Mouse (Mus musculus): ENCODE measurements at regions not wholly inside any gene's neighbourhood (a gene's known extent, or its start where the extent isn't known, plus 50 kb on each side); places are given as distances from the start of the nearest gene placed in this dataset.
A peak's percentile ranks its signal among the peaks of the same experiment; 100 is the strongest.

GRCm38 (mm10) chr14:25295688-25296350 lies 163.2 kb upstream of the Zmiz1 start:
- no peaks in the 10 kb centered on the region for H3K27me3 ChIP-seq (ENCODE audit: insufficient read depth, low read length)
- no peak overlapping the region for H3K4me2 ChIP-seq (ENCODE audit: low read depth, low read length, poor library complexity, severe bottlenecking)
- ATAC-seq (ENCODE audit: low FRiP score) (no peak), DNase-seq (ENCODE audit: low spot score) (no peak)
- H3K9ac ChIP-seq (replicated peaks; ENCODE audit: low read length, poor library complexity, severe bottlenecking), result no peak overlapping the region
- 46% methylated on average over 5 of the region's 5 CpGs for WGBS
- TF ChIP-seq CTCF (IDR thresholded peaks at IDR 0.05), result no peak
- H3K27ac ChIP-seq (ENCODE audit: low read depth, low read length), result no peak overlapping the region
- no peaks in the 10 kb centered on the region for H3K36me3 ChIP-seq (ENCODE audit: insufficient read depth, low read length)
- no peak overlapping the region for H3K4me3 ChIP-seq (ENCODE audit: low read depth, low read length)
- H3K9me3 ChIP-seq (ENCODE audit: low read length), result no peaks in the 10 kb centered on the region
- H3K4me1 ChIP-seq (ENCODE audit: insufficient read depth, low read length), result no peaks in the 10 kb centered on the region

- no peaks in the 10 kb centered on the region for H3K9me3 ChIP-seq (ENCODE audit: low read length)
- H3K27ac ChIP-seq (ENCODE audit: low read depth, low read length), result no peak overlapping the region
- H3K27me3 ChIP-seq (ENCODE audit: insufficient read depth, low read length), result no peaks in the 10 kb centered on the region
- H3K4me3 ChIP-seq (ENCODE audit: low read depth, low read length), result no peak overlapping the region
- WGBS, result 90% methylated on average over 3 of the region's 3 CpGs
- no peak overlapping the region for H3K9ac ChIP-seq (replicated peaks; ENCODE audit: low read length, poor library complexity, severe bottlenecking)
- no peaks in the 10 kb centered on the region for H3K36me3 ChIP-seq (ENCODE audit: insufficient read depth, low read length)
- H3K4me2 ChIP-seq (ENCODE audit: low read depth, low read length, poor library complexity, severe bottlenecking), result no peak overlapping the region
- TF ChIP-seq CTCF (IDR thresholded peaks at IDR 0.05), result no peak
- ATAC-seq (ENCODE audit: low FRiP score), result no peak
- 0 out of 2 replicates have a peak, but pooled peaks cover 8% of the 10 kb centered on the region for H3K4me1 ChIP-seq (ENCODE audit: insufficient read depth, low read length)
- no peak for DNase-seq (ENCODE audit: low spot score)
Measured at GRCm38 (mm10) chr14:25299673-25300190, 159.3 kb upstream of the Zmiz1 start.

- ATAC-seq (ENCODE audit: low FRiP score), result no peak
- WGBS, result 44% methylated on average over 9 of the region's 9 CpGs
- Histone ChIP-seq H3K9me3 (ENCODE audit: low read length) (no peaks in the 10 kb centered on the region), H3K27ac (ENCODE audit: low read depth, low read length) (no peak overlapping the region), H3K27me3 (ENCODE audit: insufficient read depth, low read length) (no peaks in the 10 kb centered on the region), H3K4me3 (ENCODE audit: low read depth, low read length) (no peak overlapping the region), H3K9ac (replicated peaks; ENCODE audit: low read length, poor library complexity, severe bottlenecking) (no peak overlapping the region), H3K4me1 (ENCODE audit: insufficient read depth, low read length) (0 out of 2 replicates have a peak, but pooled peaks cover 12% of the 10 kb centered on the region), H3K36me3 (ENCODE audit: insufficient read depth, low read length) (no peaks in the 10 kb centered on the region), H3K4me2 (ENCODE audit: low read depth, low read length, poor library complexity, severe bottlenecking) (0 out of 2 replicates have a peak overlapping the region, but pooled peaks have one; percentile 9)
- TF ChIP-seq CTCF (IDR thresholded peaks at IDR 0.05), result no peak
- DNase-seq (ENCODE audit: low spot score), result no peak
Measured at GRCm38 (mm10) chr14:25301336-25302031, 157.5 kb upstream of the Zmiz1 start.

- Histone ChIP-seq H3K4me1 (ENCODE audit: insufficient read depth, low read length) (0 out of 2 replicates have a peak, but pooled peaks cover 12% of the 10 kb centered on the region), H3K27ac (ENCODE audit: low read depth, low read length) (peak overlapping the region; percentile 43; the same call in 1 of the 2 replicates), H3K9me3 (ENCODE audit: low read length) (no peaks in the 10 kb centered on the region), H3K9ac (replicated peaks; ENCODE audit: low read length, poor library complexity, severe bottlenecking) (no peak overlapping the region; the same call in 1 of the 2 replicates), H3K4me3 (ENCODE audit: low read depth, low read length) (no peak overlapping the region), H3K36me3 (ENCODE audit: insufficient read depth, low read length) (no peaks in the 10 kb centered on the region), H3K27me3 (ENCODE audit: insufficient read depth, low read length) (no peaks in the 10 kb centered on the region), H3K4me2 (ENCODE audit: low read depth, low read length, poor library complexity, severe bottlenecking) (no peak overlapping the region)
- DNase-seq (ENCODE audit: low spot score) (peak; percentile 37), ATAC-seq (ENCODE audit: low FRiP score) (no peak)
- peak; percentile 31 for TF ChIP-seq CTCF (IDR thresholded peaks at IDR 0.05)
- WGBS, result 14% methylated on average over 9 of the region's 9 CpGs
Measured at GRCm38 (mm10) chr14:25304391-25304851, 154.6 kb upstream of the Zmiz1 start.

- no peak overlapping the region for H3K4me2 ChIP-seq (ENCODE audit: low read depth, low read length, poor library complexity, severe bottlenecking)
- H3K4me3 ChIP-seq (ENCODE audit: low read depth, low read length), result no peak overlapping the region
- 0 out of 2 replicates have a peak, but pooled peaks cover 12% of the 10 kb centered on the region for H3K4me1 ChIP-seq (ENCODE audit: insufficient read depth, low read length)
- DNase-seq (ENCODE audit: low spot score), result no peak
- WGBS, result 72% methylated on average over 7 of the region's 7 CpGs
- H3K27ac ChIP-seq (ENCODE audit: low read depth, low read length), result no peak overlapping the region
- H3K9ac ChIP-seq (replicated peaks; ENCODE audit: low read length, poor library complexity, severe bottlenecking), result no peak overlapping the region
- H3K27me3 ChIP-seq (ENCODE audit: insufficient read depth, low read length), result no peaks in the 10 kb centered on the region
- no peak for TF ChIP-seq CTCF (IDR thresholded peaks at IDR 0.05)
- no peak for ATAC-seq (ENCODE audit: low FRiP score)
- no peaks in the 10 kb centered on the region for H3K9me3 ChIP-seq (ENCODE audit: low read length)
- no peaks in the 10 kb centered on the region for H3K36me3 ChIP-seq (ENCODE audit: insufficient read depth, low read length)
Measured at GRCm38 (mm10) chr14:25306166-25306565, 152.8 kb upstream of the Zmiz1 start.

Data from midbrain, postnatal 0 days (tissue).